Mouse (Mus musculus): Measurements from ENCODE around the gene Nrxn2.

Nrxn2 gene

DNA sequence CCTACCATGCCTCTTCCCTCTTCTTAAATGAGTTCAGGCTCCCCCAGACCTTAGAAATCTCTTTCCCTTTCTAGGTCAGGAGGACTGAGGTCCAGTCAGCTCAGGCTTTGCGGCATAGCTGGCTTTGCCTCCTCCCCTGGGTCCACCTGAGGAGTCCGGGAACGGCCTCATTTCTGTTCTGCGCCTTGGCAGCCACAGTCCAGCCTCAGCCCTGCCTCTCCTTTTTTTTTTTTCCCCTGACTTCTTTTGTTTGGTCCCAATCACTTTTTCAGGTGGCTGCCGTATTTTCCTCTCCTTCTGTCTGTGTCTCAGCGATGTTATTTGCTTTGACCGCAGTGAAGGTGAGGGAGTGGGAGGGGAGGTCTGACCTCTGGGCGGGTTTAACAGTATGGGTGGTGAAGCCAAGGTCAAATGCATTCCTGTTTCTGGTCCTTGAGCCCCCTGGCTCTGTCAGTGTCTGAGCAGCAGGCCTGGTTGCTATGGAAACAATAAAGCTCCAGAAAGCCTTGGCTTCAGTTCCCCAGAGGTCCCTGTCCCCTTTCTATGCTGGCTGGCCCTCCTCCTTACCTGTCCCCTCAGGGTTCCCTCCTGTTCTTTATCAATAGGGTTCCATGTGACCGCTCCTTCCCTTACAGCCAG lies 34.3 kb downstream of the Nrxn2 start:
- DNase-seq (ENCODE audit: low read depth): no peak

DNA sequence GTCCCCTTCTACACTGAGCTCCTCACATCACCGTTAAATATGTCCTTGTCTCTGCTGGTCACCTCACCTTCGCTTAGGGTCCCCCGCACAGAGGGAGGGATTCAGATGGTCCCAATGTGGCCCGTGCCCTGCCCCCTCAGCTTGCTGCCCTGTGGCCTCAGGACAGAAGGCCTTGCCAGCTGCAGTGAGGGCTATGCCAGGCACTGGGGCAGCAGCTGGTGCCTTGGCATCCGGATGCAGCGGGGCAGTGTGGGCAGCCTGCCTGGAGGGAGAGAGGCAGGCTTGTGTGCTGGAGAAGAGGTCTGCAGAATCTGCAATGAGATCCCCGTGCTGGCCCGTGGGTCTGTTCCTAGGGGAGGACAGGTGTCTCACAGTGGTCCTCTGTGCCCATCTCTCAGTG lies 34.8 kb downstream of the Nrxn2 start:
- no peak for DNase-seq (ENCODE audit: low read depth)

DNA sequence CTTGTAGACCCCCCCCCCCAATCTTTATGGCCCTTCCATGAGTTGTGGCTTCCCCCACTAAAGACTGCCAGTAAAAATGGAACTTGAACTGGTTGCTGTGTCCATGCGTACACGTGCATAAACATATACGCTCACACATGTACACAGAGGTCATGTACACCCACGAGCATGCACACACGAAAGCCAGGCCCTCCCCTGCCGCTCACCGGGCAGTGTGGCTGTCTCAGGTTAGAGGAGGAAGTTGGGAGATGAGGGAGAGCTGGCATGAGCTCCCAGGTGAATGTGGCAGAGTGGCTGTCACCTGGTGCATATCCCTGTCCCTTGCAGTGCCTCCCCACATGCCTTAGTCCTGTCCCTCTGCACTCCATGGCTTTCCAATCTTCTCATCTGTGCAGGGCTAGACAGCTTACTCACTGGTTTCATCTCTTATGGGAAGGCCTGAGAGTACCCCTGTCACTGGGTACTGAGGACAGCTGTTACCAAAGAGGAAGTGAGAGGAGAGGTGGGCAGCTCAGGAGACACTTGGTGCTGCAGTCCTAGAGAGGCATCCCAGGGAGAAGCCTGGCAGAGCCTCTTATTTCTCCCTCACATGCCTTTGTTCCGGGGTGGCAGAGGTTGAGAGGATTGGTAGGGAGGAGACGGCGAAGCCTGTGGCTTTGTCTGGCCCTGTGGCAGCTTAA lies 35.6 kb downstream of the Nrxn2 start:
- no peak for DNase-seq (ENCODE audit: low read depth)

DNA sequence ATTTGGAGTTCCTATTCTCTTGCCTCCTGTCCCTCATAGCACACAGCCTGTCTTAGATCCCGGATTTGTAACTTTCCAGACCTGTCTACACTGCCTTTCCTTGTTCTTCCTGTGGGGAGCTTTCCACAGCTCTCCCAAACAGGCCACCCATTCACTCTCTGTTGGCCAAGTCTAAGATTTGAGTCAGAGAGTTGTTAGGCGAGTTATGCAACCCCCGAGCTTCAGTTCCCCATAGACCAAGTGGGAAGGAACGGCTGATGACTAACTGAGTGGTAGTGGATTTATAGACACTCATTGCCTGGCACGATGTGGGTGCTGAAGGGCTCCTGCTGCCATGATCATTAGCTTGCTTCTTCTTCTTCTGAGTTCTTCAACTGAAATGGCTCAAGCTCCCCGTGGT lies 41.0 kb downstream of the Nrxn2 start:
- DNase-seq (ENCODE audit: low read depth): no peak

GRCm38 (mm10) chr19:6462841-6463240 lies 44.3 kb downstream of the Nrxn2 start:
- no peak for DNase-seq (ENCODE audit: low read depth)

DNA sequence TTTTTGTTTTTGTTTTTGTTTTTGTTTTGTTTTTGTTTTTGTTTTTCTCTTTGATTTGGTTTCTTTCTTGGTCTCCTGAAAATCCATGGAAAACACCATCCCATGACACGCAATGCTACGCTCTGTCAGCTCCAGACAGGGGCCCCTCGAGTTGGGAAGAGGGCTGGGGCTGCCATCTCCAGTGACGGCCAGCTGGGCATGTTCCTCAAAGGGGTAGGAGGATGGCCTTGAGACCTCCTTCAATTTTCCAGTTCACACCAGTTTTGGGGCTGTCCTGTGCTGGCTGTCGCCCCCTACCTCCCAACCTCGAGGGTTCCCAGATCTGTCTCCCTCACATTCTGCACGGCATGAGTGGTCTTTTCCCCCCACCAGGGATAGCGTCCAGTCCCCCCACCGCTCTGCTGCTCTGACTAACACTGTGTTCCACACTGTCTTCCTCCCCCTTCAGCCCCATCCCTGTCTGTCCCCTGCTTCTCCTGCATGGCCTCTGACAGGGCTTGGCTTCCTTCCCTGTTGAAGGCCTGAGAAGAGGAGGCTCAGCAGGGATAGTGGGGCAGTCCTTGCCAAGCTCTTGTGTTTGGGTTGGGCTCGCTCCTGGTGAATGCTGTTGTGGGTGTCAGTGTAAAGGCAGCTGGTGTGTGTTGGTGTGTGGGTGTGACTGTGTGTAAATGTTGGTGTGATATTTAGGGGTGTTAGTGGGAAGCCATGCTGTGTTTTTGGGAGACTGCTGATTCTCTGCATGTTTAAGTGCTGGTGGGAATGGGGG lies 46.0 kb downstream of the Nrxn2 start:
- no peak for DNase-seq (ENCODE audit: low read depth)

GRCm38 (mm10) chr19:6465090-6465489 lies 46.6 kb downstream of the Nrxn2 start:
- DNase-seq (ENCODE audit: low read depth): no peak

- DNase-seq (ENCODE audit: low read depth): no peak
Observed at GRCm38 (mm10) chr19:6466945-6467344, 48.4 kb downstream of the Nrxn2 start.

DNA sequence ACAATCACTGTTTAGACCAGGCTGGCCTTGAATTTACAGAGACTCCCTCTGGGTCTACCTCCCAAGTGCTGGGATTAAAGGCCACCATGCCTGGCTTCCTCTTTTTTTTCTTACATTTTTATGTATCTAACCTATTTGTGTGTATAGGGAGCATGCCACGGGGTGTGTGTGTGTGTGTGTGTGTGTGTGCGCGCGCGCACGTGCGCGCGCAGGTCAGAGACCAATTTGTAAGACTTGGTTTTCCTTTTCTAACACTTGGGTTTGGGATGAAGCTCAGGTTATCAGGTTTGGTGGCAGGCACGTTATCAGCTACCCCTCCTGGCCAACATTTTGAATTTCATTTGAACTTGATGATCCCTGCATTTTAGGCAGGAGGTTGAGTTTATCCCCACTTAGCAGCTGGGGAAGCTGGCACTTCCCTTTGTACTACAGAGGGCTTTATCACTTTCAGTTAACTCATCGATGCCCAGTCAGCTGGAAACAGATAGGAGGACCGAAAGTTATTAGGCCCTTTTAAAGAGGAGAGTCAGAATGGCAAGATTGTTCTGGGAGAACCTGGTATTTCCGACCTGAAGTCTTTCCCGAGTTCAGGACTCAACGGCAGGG lies 48.9 kb downstream of the Nrxn2 start:
- no peak for DNase-seq (ENCODE audit: low read depth)

GRCm38 (mm10) chr19:6471630-6472029 lies 53.1 kb downstream of the Nrxn2 start:
- no peak for DNase-seq (ENCODE audit: low read depth)

- no peak for DNase-seq (ENCODE audit: low read depth)
Observed at GRCm38 (mm10) chr19:6472821-6473220, 54.3 kb downstream of the Nrxn2 start.

DNA sequence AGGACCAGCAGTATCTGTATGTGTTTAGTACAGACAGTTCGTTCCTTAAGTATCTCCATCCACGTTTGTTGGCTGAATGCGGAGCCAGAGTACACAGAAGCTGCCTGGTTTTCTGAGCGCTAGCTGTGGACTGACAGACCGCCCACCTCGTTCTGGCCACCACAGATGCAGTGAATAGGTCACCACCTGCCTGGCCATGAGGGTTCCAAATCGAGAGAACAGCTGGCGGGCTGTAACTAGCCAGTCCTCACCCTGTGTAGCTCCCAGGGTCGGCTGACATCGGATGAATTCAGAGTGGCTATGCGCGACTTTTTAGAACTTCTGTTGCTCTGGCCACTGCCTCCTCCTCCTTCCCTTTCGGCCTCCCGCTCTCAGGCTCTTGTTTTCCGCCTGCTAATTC lies 56.2 kb downstream of the Nrxn2 start:
- no peak for DNase-seq (ENCODE audit: low read depth)

DNA sequence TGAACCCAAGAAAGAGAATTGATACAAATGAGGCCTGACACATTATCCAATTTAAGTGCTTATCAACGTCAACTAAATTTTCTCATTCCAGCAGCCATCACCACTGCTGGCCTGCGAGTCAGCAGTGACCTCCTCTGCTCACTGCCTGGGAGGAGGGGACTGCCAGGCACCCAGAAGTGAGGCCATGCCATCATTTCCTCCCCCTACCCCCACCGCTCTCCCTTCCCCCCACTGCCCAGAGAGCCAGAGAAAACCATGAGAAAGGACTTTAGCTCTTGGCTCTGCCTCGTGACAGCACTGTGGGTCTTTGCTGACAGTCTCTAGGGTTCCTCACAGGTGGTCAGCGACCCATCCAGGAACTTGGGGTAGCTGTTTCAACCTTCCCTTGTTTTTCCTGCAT lies 56.6 kb downstream of the Nrxn2 start:
- no peak for DNase-seq (ENCODE audit: low read depth)

GRCm38 (mm10) chr19:6477007-6477406 lies 58.5 kb downstream of the Nrxn2 start:
- no peak for DNase-seq (ENCODE audit: low read depth)

DNA sequence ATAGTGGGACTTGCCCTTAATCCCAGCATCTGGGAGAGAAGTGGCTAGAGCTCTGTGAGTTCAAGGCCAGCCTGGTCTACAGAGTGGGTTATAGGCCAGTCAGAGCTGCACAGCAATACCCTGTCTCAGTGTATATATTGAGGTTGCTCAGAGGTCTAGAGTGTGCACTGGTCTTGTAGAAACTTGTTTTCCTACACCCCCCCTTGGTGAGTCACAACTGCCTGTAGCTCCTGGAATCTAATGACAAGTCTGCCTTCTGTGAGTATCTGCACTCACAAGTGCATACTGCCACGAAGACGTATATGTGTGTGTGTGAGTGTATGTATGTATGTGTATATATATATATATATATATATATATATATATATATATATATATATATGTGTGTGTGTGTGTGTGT lies 60.0 kb downstream of the Nrxn2 start:
- DNase-seq (ENCODE audit: low read depth): no peak

DNA sequence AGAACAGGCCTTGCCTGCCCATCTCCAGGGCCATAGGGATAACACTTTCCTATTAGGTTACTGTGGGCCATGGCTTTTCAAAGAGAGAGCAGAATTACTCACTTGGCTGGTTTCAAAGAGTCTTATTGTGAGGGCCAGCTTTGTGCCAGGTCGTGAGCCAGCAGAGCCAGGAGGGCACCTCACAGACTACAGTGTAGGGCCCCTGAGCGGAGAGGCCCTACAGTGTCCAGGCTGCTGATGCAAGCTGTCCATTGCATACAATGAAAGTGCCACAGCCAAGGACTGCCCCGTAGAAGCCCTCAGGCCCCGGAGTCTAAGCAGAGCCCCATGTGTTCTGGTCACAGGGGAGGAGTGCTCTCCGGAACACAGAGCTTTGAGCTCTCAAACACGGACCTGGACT lies 64.4 kb downstream of the Nrxn2 start:
- no peak for DNase-seq (ENCODE audit: low read depth)

- no peak for DNase-seq (ENCODE audit: low read depth)
Observed at GRCm38 (mm10) chr19:6485059-6485630, 66.6 kb downstream of the Nrxn2 start.

DNA sequence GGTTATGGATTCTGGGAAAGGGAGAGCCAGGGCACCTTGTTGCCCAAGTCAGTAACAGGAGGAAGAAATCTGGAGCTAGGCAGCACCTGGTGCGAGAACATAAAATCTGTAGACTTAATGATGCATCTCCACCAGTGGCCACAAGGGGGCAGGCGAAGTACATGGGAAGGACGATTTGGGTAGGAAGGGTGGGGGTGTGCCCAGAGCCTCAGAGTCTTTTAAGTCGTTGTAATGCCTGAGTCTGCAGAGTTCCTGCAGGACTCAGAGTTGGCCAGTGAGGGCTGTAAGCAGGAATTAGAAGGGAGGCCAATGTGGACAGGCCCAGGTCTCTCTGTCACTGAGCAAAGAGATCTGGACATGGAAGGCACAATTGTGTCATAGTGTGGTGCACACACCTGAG lies 70.5 kb downstream of the Nrxn2 start:
- DNase-seq (ENCODE audit: low read depth): peak; percentile 86

DNA sequence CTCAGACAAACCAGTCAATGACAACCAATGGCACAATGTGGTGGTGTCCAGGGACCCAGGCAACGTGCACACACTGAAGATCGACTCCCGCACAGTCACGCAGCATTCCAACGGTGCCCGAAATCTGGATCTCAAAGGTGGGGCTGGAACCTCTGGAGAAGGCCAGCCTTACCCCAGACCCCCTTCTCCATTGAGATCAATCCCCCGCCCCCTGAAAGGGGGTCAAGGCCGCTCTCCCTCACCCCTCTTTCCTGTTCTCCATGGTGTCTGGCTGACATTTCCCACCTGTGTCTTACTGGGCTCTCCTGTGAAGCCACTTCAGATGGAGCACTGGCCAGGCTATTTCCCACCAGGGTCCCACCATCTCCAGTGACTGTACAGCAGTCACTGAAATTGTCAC lies 73.0 kb downstream of the Nrxn2 start:
- no peak for DNase-seq (ENCODE audit: low read depth)

- peak; percentile 34 for DNase-seq (ENCODE audit: low read depth)
Observed at GRCm38 (mm10) chr19:6492124-6492523, 73.6 kb downstream of the Nrxn2 start.

- DNase-seq (ENCODE audit: low read depth): no peak
Observed at GRCm38 (mm10) chr19:6493219-6493618, 74.7 kb downstream of the Nrxn2 start.

DNA sequence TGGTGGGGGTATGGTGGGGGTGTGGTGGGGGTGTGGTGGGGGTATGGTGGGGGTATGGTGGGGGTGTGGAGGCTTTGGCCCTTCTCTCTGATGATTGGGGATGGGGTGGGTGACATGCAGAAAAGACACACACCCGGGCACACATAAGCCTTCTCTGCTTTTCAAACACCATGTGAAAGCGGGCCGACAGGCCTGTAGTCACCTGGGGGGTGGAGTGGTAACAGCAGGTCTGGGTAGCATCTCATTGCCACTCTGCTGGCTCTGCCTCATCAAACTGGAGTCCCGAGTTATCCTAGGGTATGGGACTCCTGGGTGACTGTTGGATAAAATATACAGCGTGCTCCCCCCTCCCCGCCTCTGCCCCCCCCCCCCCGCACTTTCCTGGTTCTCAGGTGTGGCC lies 75.5 kb downstream of the Nrxn2 start:
- no peak for DNase-seq (ENCODE audit: low read depth)

Data from naive thymus-derived CD4-positive, alpha-beta T cell, adult 2 months (primary cell).